Mouse (Mus musculus): ENCODE results near the gene Abca13. TPM values are rescaled to one million over a fixed set of nuclear protein-coding genes. Genes with fewer than 3 reads are reported as not detected.

The Abca13 gene
- polyA plus RNA-seq (2015; fragmentation: Nextera tagmentation; extraction: Ambion mirVana) = not detected in 2 replicates

GRCm38 (mm10) chr11:9191555-9192131 lies at the start of gene Abca13:
Gene Abca13, plus strand, starts transcription at chr11:9191942.

Other genes starting within 250 kb of the Abca13 start
- gene Pkd1l1, start 218.7 kb upstream of the Abca13 start, polyA plus RNA-seq (2015; fragmentation: Nextera tagmentation; extraction: Ambion mirVana) = not detected in 2 replicates
- gene Hus1, start 180.8 kb upstream of the Abca13 start, polyA plus RNA-seq (2015; fragmentation: Nextera tagmentation; extraction: Ambion mirVana) = 4.5 and 4.6 TPM in 2 replicates
- 0.27 and 0.31 TPM in 2 replicates for gene Gm11992, start 143.3 kb upstream of the Abca13 start, polyA plus RNA-seq (2015; fragmentation: Nextera tagmentation; extraction: Ambion mirVana)
- not detected in 2 replicates for gene Sun3, start 143.0 kb upstream of the Abca13 start, polyA plus RNA-seq (2015; fragmentation: Nextera tagmentation; extraction: Ambion mirVana)
- gene Upp1, start 73.8 kb upstream of the Abca13 start, polyA plus RNA-seq (2015; fragmentation: Nextera tagmentation; extraction: Ambion mirVana) = 2.8 and 3.2 TPM in 2 replicates